Mouse (Mus musculus) limb, embryonic 15.5 days (tissue): Measurements from ENCODE around the gene Oprm1. TPM values are rescaled to one million over a fixed set of nuclear protein-coding genes. Genes with fewer than 3 reads are reported as not detected.

Experiments
- ATAC-seq: fragments of 200-750 bp; cut with Nextera tagmentation; 2 replicates; pipeline ENCODE4 v1.8.0; 2017; ENCODE audit warnings: low read depth, moderate TSS enrichment; ENCODE audit not compliant: insufficient number of reproducible peaks, low FRiP score, low TSS enrichment
- H3K27ac ChIP-seq: fragments of 300-500 bp; sonication (generic); 2 replicates; pipeline ENCODE4 v1.5.1; 2015; ENCODE audit warnings: moderate library complexity, mild to moderate bottlenecking, inconsistent platforms
- H3K27me3 ChIP-seq: fragments of 300-500 bp; sonication (generic); 2 replicates; pipeline ENCODE4 v1.6.1; 2015; ENCODE audit warnings: inconsistent platforms
- H3K36me3 ChIP-seq: fragments of 300-500 bp; sonication (generic); 2 replicates; pipeline ENCODE4 v1.6.1; 2015; ENCODE audit warnings: inconsistent platforms
- H3K4me1 ChIP-seq: fragments of 300-500 bp; sonication (generic); 2 replicates; pipeline ENCODE4 v1.6.1; 2015; ENCODE audit warnings: inconsistent platforms
- H3K4me2 ChIP-seq: fragments of 300-500 bp; sonication (generic); 2 replicates; pipeline ENCODE4 v1.6.1; 2015; ENCODE audit warnings: mild to moderate bottlenecking, inconsistent platforms
- H3K4me3 ChIP-seq: fragments of 300-500 bp; sonication (generic); 2 replicates; pipeline ENCODE4 v1.5.1; 2015; ENCODE audit warnings: mild to moderate bottlenecking, inconsistent platforms
- H3K9ac ChIP-seq: fragments of 300-500 bp; sonication (generic); 2 replicates; pipeline ENCODE4 v1.6.1; 2015; ENCODE audit warnings: inconsistent platforms
- H3K9me3 ChIP-seq: fragments of 300-500 bp; sonication (generic); 2 replicates; pipeline ENCODE4 v1.6.1; 2016; ENCODE audit warnings: inconsistent platforms
- WGBS: fragments of 180-500 bp; shearing (Covaris S2); methylation state at CpG from one replicate; pipeline ENCODE4 v1.1.7; 2015; 5-methylcytosine and 5-hydroxymethylcytosine counted together
- polyA plus RNA-seq: library from polyadenylated mRNA; unstranded; fragments of >200 nt; fragmentation: Nextera tagmentation; extraction: Ambion mirVana; gene quantifications from 2 replicates; pipeline ENCODE4 v1.2.1, GENCODE M21; 2015

Gene Oprm1
- polyA plus RNA-seq = not detected in 2 replicates

- H3K4me2 ChIP-seq = no peak within 1 kb of the TSS
- H3K27me3 ChIP-seq = no peaks in the 10 kb centered on the region
- H3K36me3 ChIP-seq = no peaks in the 10 kb centered on the region
- no peak for ATAC-seq
- H3K9ac ChIP-seq = no peak within 1 kb of the TSS
- no peak within 1 kb of the TSS for H3K4me3 ChIP-seq
- H3K27ac ChIP-seq = no peak within 1 kb of the TSS
- no peaks in the 10 kb centered on the region for H3K9me3 ChIP-seq
- H3K4me1 ChIP-seq = no peaks in the 10 kb centered on the region
- 91% methylated on average over 3 of the region's 3 CpGs for WGBS
Observed at GRCm38 (mm10) chr10:6758206-6758605, at the start of gene Oprm1. TSS of gene Oprm1 (plus strand) at chr10:6758506.

- WGBS = 80% methylated on average over 4 of the region's 4 CpGs
- Histone ChIP-seq H3K27me3 (no peaks in the 10 kb centered on the region), H3K36me3 (no peaks in the 10 kb centered on the region), H3K27ac (no peak overlapping the region), H3K9me3 (no peaks in the 10 kb centered on the region), H3K4me1 (no peaks in the 10 kb centered on the region), H3K4me2 (no peak overlapping the region), H3K9ac (no peak overlapping the region), H3K4me3 (no peak overlapping the region)
- ATAC-seq = no peak
Observed at GRCm38 (mm10) chr10:6717181-6717948, 40.9 kb upstream of the Oprm1 start.

- Histone ChIP-seq H3K27me3 (no peaks in the 10 kb centered on the region), H3K36me3 (no peaks in the 10 kb centered on the region), H3K4me1 (no peaks in the 10 kb centered on the region), H3K9ac (no peak overlapping the region), H3K4me2 (no peak overlapping the region), H3K9me3 (no peaks in the 10 kb centered on the region), H3K27ac (no peak overlapping the region), H3K4me3 (no peak overlapping the region)
- ATAC-seq = no peak
- WGBS = 38% methylated on average over 1 of the region's 1 CpGs
Observed at GRCm38 (mm10) chr10:6723765-6724164, 34.5 kb upstream of the Oprm1 start.

- ATAC-seq = no peak
- 87% methylated on average over 3 of the region's 3 CpGs for WGBS
- no peaks in the 10 kb centered on the region for H3K36me3 ChIP-seq
- H3K4me3 ChIP-seq = no peak overlapping the region
- H3K9ac ChIP-seq = no peak overlapping the region
- H3K27ac ChIP-seq = no peak overlapping the region
- H3K4me2 ChIP-seq = no peak overlapping the region
- no peaks in the 10 kb centered on the region for H3K27me3 ChIP-seq
- H3K4me1 ChIP-seq = no peaks in the 10 kb centered on the region
- no peaks in the 10 kb centered on the region for H3K9me3 ChIP-seq
Observed at GRCm38 (mm10) chr10:6728469-6728868, 29.8 kb upstream of the Oprm1 start.

GRCm38 (mm10) chr10:6753375-6753774 is 4.9 kb upstream of the Oprm1 start:
- no peak overlapping the region for H3K4me3 ChIP-seq
- no peak overlapping the region for H3K9ac ChIP-seq
- H3K4me2 ChIP-seq = no peak overlapping the region
- no peaks in the 10 kb centered on the region for H3K36me3 ChIP-seq
- no peaks in the 10 kb centered on the region for H3K9me3 ChIP-seq
- WGBS = 77% methylated on average over 5 of the region's 5 CpGs
- no peak for ATAC-seq
- H3K27me3 ChIP-seq = no peaks in the 10 kb centered on the region
- H3K27ac ChIP-seq = no peak overlapping the region
- no peaks in the 10 kb centered on the region for H3K4me1 ChIP-seq

- Histone ChIP-seq H3K9ac (no peak within 1 kb of the TSS), H3K27me3 (no peaks in the 10 kb centered on the region), H3K9me3 (no peaks in the 10 kb centered on the region), H3K36me3 (no peaks in the 10 kb centered on the region), H3K4me3 (no peak within 1 kb of the TSS), H3K4me2 (no peak within 1 kb of the TSS), H3K4me1 (no peaks in the 10 kb centered on the region), H3K27ac (no peak within 1 kb of the TSS)
- no peak for ATAC-seq
- WGBS = 88% methylated on average over 2 of the region's 2 CpGs
Observed at GRCm38 (mm10) chr10:6761287-6761811, 3.0 kb downstream of the Oprm1 start, which contains the start of gene Gm10945. TSS of gene Gm10945 (minus strand) at chr10:6761761.

- H3K4me3 ChIP-seq = no peak overlapping the region
- ATAC-seq = no peak
- H3K27me3 ChIP-seq = no peaks in the 10 kb centered on the region
- H3K27ac ChIP-seq = no peak overlapping the region
- no peaks in the 10 kb centered on the region for H3K4me1 ChIP-seq
- no peaks in the 10 kb centered on the region for H3K9me3 ChIP-seq
- no peak overlapping the region for H3K4me2 ChIP-seq
- no peaks in the 10 kb centered on the region for H3K36me3 ChIP-seq
- H3K9ac ChIP-seq = no peak overlapping the region
- 5% methylated on average over 25 of the region's 25 CpGs for WGBS
Observed at GRCm38 (mm10) chr10:6788517-6789237, 30.4 kb downstream of the Oprm1 start.

GRCm38 (mm10) chr10:6790226-6790625 is 31.9 kb downstream of the Oprm1 start:
- no peak for ATAC-seq
- no peak overlapping the region for H3K27ac ChIP-seq
- no peak overlapping the region for H3K4me2 ChIP-seq
- H3K9me3 ChIP-seq = no peaks in the 10 kb centered on the region
- H3K4me3 ChIP-seq = no peak overlapping the region
- H3K4me1 ChIP-seq = no peaks in the 10 kb centered on the region
- no peaks in the 10 kb centered on the region for H3K27me3 ChIP-seq
- H3K36me3 ChIP-seq = no peaks in the 10 kb centered on the region
- no peak overlapping the region for H3K9ac ChIP-seq

GRCm38 (mm10) chr10:6820626-6821025 is 62.3 kb downstream of the Oprm1 start:
- Histone ChIP-seq H3K27ac (no peak overlapping the region), H3K9ac (no peak overlapping the region), H3K4me3 (no peak overlapping the region), H3K36me3 (no peaks in the 10 kb centered on the region), H3K4me2 (no peak overlapping the region), H3K9me3 (no peaks in the 10 kb centered on the region), H3K4me1 (no peaks in the 10 kb centered on the region), H3K27me3 (no peaks in the 10 kb centered on the region)
- WGBS = 49% methylated on average over 1 of the region's 1 CpGs
- ATAC-seq = no peak

GRCm38 (mm10) chr10:6842225-6842624 is 83.9 kb downstream of the Oprm1 start:
- Histone ChIP-seq H3K36me3 (no peaks in the 10 kb centered on the region), H3K4me2 (no peak overlapping the region), H3K4me3 (no peak overlapping the region), H3K9me3 (no peaks in the 10 kb centered on the region), H3K9ac (no peak overlapping the region), H3K27ac (no peak overlapping the region), H3K4me1 (no peaks in the 10 kb centered on the region), H3K27me3 (no peaks in the 10 kb centered on the region)
- no peak for ATAC-seq
- WGBS = 72% methylated on average over 1 of the region's 1 CpGs

GRCm38 (mm10) chr10:6846283-6846682 is 88.0 kb downstream of the Oprm1 start:
- Histone ChIP-seq H3K4me3 (no peak overlapping the region), H3K4me1 (no peaks in the 10 kb centered on the region), H3K4me2 (no peak overlapping the region), H3K27me3 (no peaks in the 10 kb centered on the region), H3K27ac (no peak overlapping the region), H3K36me3 (no peaks in the 10 kb centered on the region), H3K9me3 (no peaks in the 10 kb centered on the region), H3K9ac (no peak overlapping the region)
- no peak for ATAC-seq
- WGBS = 91% methylated on average over 1 of the region's 1 CpGs

GRCm38 (mm10) chr10:6848162-6848754 is 90.0 kb downstream of the Oprm1 start:
- no peak overlapping the region for H3K4me2 ChIP-seq
- H3K36me3 ChIP-seq = no peaks in the 10 kb centered on the region
- no peak overlapping the region for H3K4me3 ChIP-seq
- H3K27ac ChIP-seq = no peak overlapping the region
- H3K27me3 ChIP-seq = no peaks in the 10 kb centered on the region
- H3K4me1 ChIP-seq = no peaks in the 10 kb centered on the region
- ATAC-seq = no peak
- 71% methylated on average over 7 of the region's 7 CpGs for WGBS
- no peak overlapping the region for H3K9ac ChIP-seq
- H3K9me3 ChIP-seq = no peaks in the 10 kb centered on the region
